Comparison of ENCODE assay signal across 8 mouse cellular contexts in the genomic region with DNA sequence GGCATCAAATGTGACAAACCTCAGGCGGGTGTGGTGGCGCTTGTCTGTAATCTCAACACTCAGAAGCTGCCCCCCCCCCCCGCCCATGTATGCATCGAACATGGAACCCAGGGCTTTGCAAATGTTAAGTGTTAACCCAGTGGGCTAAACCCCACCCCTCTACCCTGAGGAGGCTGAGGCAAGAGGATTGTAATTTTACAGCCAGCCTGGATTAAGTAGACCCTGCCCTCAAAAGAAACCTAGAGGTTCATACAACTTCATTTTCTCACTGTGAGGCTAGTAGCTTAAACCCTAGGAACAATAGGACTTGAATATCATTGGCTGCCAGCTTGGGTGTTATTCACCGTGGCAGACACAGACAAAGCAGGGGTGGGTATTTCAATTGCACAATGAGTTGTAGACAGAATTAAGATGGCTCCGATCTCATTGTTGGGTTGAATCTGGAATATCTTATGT. TPM values are rescaled to one million over a fixed set of nuclear protein-coding genes. Genes with fewer than 3 reads are reported as not detected.
DNase-seq lines count a peak whose midpoint lies in the region; ATAC-seq and TF ChIP-seq lines count a peak whose summit lies in the region.

No protein-coding gene starts in this region.

- peak overlapping the region; percentile 95 for H3K27ac ChIP-seq in liver, embryonic 13.5 days
- H3K27ac ChIP-seq in stomach, postnatal 0 days (replicated peaks) = 0 out of 2 replicates have a peak overlapping the region, but pooled peaks have one; percentile 30

- peak overlapping the region; percentile 95 for H3K4me3 ChIP-seq in erythroblast, embryonic 14.5 days (replicated peaks)
- peak overlapping the region; percentile 94 for H3K4me3 ChIP-seq in liver, embryonic 13.5 days (replicated peaks)
- peak overlapping the region; percentile 80 for H3K4me3 ChIP-seq in stomach, postnatal 0 days (ENCODE audit: low read depth, low read length)

- no peak for TF ChIP-seq CTCF in stomach, postnatal 0 days (IDR thresholded peaks at IDR 0.05; ENCODE audit: low read depth)

- 19% methylated on average over 6 of the region's 6 CpGs for WGBS in liver, embryonic 13.5 days (ENCODE audit: insufficient replicate concordance)
- 8% methylated on average over 6 of the region's 6 CpGs for WGBS in stomach, postnatal 0 days

- ATAC-seq in liver, embryonic 13.5 days (ENCODE audit: low read depth) = peak; percentile 19; the same call in 1 of the 2 replicates
- ATAC-seq in stomach, postnatal 0 days (ENCODE audit: low FRiP score, low TSS enrichment) = no peak

- peaks cover 24% of the 10 kb centered on the region for H3K27me3 ChIP-seq in erythroblast, embryonic 14.5 days (ENCODE audit: control insufficient read depth)
- H3K27me3 ChIP-seq in liver, embryonic 13.5 days = no peaks in the 10 kb centered on the region
- no peaks in the 10 kb centered on the region for H3K27me3 ChIP-seq in stomach, postnatal 0 days (ENCODE audit: control insufficient read depth, insufficient read depth, low read length)

- H3K9me3 ChIP-seq in erythroblast, embryonic 14.5 days (ENCODE audit: control insufficient read depth, low read length) = no peaks in the 10 kb centered on the region
- no peaks in the 10 kb centered on the region for H3K9me3 ChIP-seq in liver, embryonic 13.5 days (replicated peaks)
- H3K9me3 ChIP-seq in stomach, postnatal 0 days (ENCODE audit: control insufficient read depth, low read length) = no peaks in the 10 kb centered on the region

- peak; percentile 22 for DNase-seq in thymus, postnatal 0 days (ENCODE audit: low spot score)
- DNase-seq in thymus, postnatal 14 days = no peak
- DNase-seq in liver, embryonic 13.5 days = no peak
- peak; percentile 35 for DNase-seq in stomach, postnatal 0 days (ENCODE audit: low spot score)
- no peak for DNase-seq in layer of hippocampus, postnatal 25 days (ENCODE audit: extremely low spot score in 1 of 2, low spot score in 1 of 2)
- DNase-seq in frontal cortex, adult 2 months (ENCODE audit: extremely low spot score in 1 of 2, low spot score in 1 of 2) = no peak
- DNase-seq in urinary bladder, postnatal 36 days (ENCODE audit: low spot score in 2 of 2) = no peak

- H3K4me1 ChIP-seq in erythroblast, embryonic 14.5 days (ENCODE audit: control insufficient read depth) = peaks cover 35% of the 10 kb centered on the region
- H3K4me1 ChIP-seq in liver, embryonic 13.5 days (replicated peaks) = peaks cover 52% of the 10 kb centered on the region
- no peaks in the 10 kb centered on the region for H3K4me1 ChIP-seq in stomach, postnatal 0 days (replicated peaks; ENCODE audit: control insufficient read depth, insufficient read depth)

- no peak for TF ChIP-seq EP300 in stomach, postnatal 0 days (optimal IDR thresholded peaks at IDR 0.05)

- peak overlapping the region; percentile 95 for H3K9ac ChIP-seq in liver, embryonic 13.5 days
- peak overlapping the region; percentile 38; the same call in 1 of the 2 replicates for H3K9ac ChIP-seq in stomach, postnatal 0 days (ENCODE audit: low read length)

- H3K36me3 ChIP-seq in erythroblast, embryonic 14.5 days (ENCODE audit: control insufficient read depth) = peaks cover 44% of the 10 kb centered on the region
- peaks cover 40% of the 10 kb centered on the region for H3K36me3 ChIP-seq in liver, embryonic 13.5 days
- H3K36me3 ChIP-seq in stomach, postnatal 0 days (ENCODE audit: control insufficient read depth, insufficient read depth, low read length) = peaks cover 7% of the 10 kb centered on the region

- peak overlapping the region; percentile 95 for H3K4me2 ChIP-seq in liver, embryonic 13.5 days
- H3K4me2 ChIP-seq in stomach, postnatal 0 days (replicated peaks; ENCODE audit: low read depth) = peak overlapping the region; percentile 98

RNA-seq across cellular contexts. Expression of gene Stmn1, which starts 1.2 kb away (rescaled TPM):
- polyA plus RNA-seq in thymus, postnatal 0 days (2015; fragmentation: Nextera tagmentation; extraction: Ambion mirVana) = 1,989 and 2,008 TPM in 2 replicates
- polyA plus RNA-seq in erythroblast, embryonic 14.5 days (2012) = 45.6 and 68.9 TPM in 2 replicates
- polyA plus RNA-seq in liver, embryonic 13.5 days (2015; fragmentation: Nextera tagmentation; extraction: Ambion mirVana) = 514 and 581 TPM in 2 replicates
- 358 and 380 TPM in 2 replicates for polyA plus RNA-seq in stomach, postnatal 0 days (2015; fragmentation: Nextera tagmentation; extraction: Ambion mirVana)
- total RNA-seq in layer of hippocampus, postnatal 25 days (2021) = 100 to 1,000 TPM; 338 to 387 TPM
- polyA plus RNA-seq in frontal cortex, adult 2 months (2012; rRNA removed) = 976 and 1,019 TPM in 2 replicates

RNA-seq across cellular contexts. Expression of gene Paqr7, which starts 27.1 kb away (rescaled TPM):
- polyA plus RNA-seq in thymus, postnatal 0 days (2015; fragmentation: Nextera tagmentation; extraction: Ambion mirVana) = 8.1 TPM in 2 replicates
- polyA plus RNA-seq in erythroblast, embryonic 14.5 days (2012) = 0.10 TPM in 1 of 2 replicates, not detected in the other
- polyA plus RNA-seq in liver, embryonic 13.5 days (2015; fragmentation: Nextera tagmentation; extraction: Ambion mirVana) = 6.5 and 7.4 TPM in 2 replicates
- 51.8 and 56.4 TPM in 2 replicates for polyA plus RNA-seq in stomach, postnatal 0 days (2015; fragmentation: Nextera tagmentation; extraction: Ambion mirVana)
- 10 to 100 TPM; 53.2 to 66.7 TPM for total RNA-seq in layer of hippocampus, postnatal 25 days (2021)
- polyA plus RNA-seq in frontal cortex, adult 2 months (2012; rRNA removed) = 60.0 and 65.6 TPM in 2 replicates

RNA-seq across cellular contexts. Expression of gene Aunip, which starts 41.4 kb away (rescaled TPM):
- 14.3 and 16.7 TPM in 2 replicates for polyA plus RNA-seq in thymus, postnatal 0 days (2015; fragmentation: Nextera tagmentation; extraction: Ambion mirVana)
- 0.18 and 0.29 TPM in 2 replicates for polyA plus RNA-seq in erythroblast, embryonic 14.5 days (2012)
- 25.4 and 30.6 TPM in 2 replicates for polyA plus RNA-seq in liver, embryonic 13.5 days (2015; fragmentation: Nextera tagmentation; extraction: Ambion mirVana)
- polyA plus RNA-seq in stomach, postnatal 0 days (2015; fragmentation: Nextera tagmentation; extraction: Ambion mirVana) = 3.5 and 3.8 TPM in 2 replicates
- under 1 TPM in 1 of 2 experiments, not detected in 1; 0.57 TPM for total RNA-seq in layer of hippocampus, postnatal 25 days (2021)
- polyA plus RNA-seq in frontal cortex, adult 2 months (2012; rRNA removed) = 0.50 TPM in 1 of 2 replicates, not detected in the other

Comparison
In these comparisons a context has a peak if more than half of its experiments do, and no peak if none do; other contexts are left out.
1. DNase-seq: peak in thymus, postnatal 0 days (single experiment) and stomach, postnatal 0 days (single experiment); none in thymus, postnatal 14 days (single experiment), liver, embryonic 13.5 days (single experiment), layer of hippocampus, postnatal 25 days (0 of 2), frontal cortex, adult 2 months (0 of 2) and urinary bladder, postnatal 36 days (0 of 2).
2. Peak in every context shown above with its lines, with median percentiles within 50 percentile points of each other: H3K4me3 ChIP-seq.